Mouse (Mus musculus): ENCODE data around the gene Arhgef3. TPM values are rescaled to one million over a fixed set of nuclear protein-coding genes. Genes with fewer than 3 reads are reported as not detected.

Arhgef3 gene
- polyA plus RNA-seq, 1 experiment from 2014 or later = 26.6 TPM

DNA sequence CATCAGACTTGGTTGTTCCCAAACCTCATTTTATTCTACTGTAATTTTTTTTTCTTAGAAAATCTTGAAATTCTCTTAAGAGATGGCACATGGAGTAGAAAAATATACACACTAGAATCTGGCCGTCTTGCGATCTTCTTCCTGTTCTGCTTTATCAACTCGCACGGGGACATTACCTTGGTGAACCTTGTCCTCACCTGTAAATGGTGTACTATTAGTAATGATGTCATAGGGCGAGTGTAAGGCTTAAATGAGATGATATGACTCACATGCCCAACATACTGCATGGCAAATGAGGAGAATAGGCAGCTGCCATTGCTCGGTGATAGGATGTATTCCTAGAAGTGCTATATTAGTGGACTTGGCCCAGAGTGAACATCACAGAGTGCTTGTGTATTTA is 49.9 kb downstream of the Arhgef3 start:
- 93% methylated on average over 6 of the region's 6 CpGs for WGBS
- Histone ChIP-seq H3K27me3 (no peaks in the 10 kb centered on the region), H3K9me3 (no peaks in the 10 kb centered on the region), H3K4me1 (replicated peaks) (0 out of 2 replicates have a peak, but pooled peaks cover 6% of the 10 kb centered on the region), H3K4me2 (no peak overlapping the region), H3K27ac (no peak overlapping the region), H3K9ac (replicated peaks) (no peak overlapping the region), H3K36me3 (no peaks in the 10 kb centered on the region), H3K4me3 (replicated peaks) (no peak overlapping the region)
- no peak for ATAC-seq (ENCODE audit: insufficient number of reproducible peaks, insufficient read depth, low FRiP score, low TSS enrichment, low read depth)

DNA sequence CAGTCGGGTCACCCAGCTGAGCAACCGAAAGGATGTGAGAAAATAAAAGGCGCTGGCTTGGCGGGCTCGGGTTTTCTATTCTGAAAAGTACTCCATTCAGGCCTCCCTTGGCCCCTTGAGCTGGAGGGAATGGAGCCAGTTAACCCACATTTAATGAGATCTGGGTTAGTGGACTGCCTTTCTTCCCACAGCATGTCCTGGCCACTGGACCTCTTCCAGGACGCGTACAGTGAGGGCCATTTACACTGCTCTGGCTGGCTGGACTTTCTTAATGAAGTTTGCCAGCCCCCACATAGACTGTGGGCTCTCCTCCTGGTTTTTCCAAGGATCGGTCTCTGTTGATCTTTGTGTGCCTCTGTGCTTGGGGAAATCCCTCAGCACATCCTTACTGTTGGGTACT is 52.1 kb downstream of the Arhgef3 start:
- Histone ChIP-seq H3K9ac (replicated peaks) (no peak overlapping the region), H3K36me3 (no peaks in the 10 kb centered on the region), H3K27ac (peak overlapping the region; percentile 35; the same call in 1 of the 2 replicates), H3K9me3 (no peaks in the 10 kb centered on the region), H3K4me2 (no peak overlapping the region), H3K4me1 (replicated peaks) (peaks cover 14% of the 10 kb centered on the region), H3K4me3 (replicated peaks) (no peak overlapping the region), H3K27me3 (no peaks in the 10 kb centered on the region)
- WGBS = 63% methylated on average over 8 of the region's 8 CpGs
- no peak for ATAC-seq (ENCODE audit: insufficient number of reproducible peaks, insufficient read depth, low FRiP score, low TSS enrichment, low read depth)

DNA sequence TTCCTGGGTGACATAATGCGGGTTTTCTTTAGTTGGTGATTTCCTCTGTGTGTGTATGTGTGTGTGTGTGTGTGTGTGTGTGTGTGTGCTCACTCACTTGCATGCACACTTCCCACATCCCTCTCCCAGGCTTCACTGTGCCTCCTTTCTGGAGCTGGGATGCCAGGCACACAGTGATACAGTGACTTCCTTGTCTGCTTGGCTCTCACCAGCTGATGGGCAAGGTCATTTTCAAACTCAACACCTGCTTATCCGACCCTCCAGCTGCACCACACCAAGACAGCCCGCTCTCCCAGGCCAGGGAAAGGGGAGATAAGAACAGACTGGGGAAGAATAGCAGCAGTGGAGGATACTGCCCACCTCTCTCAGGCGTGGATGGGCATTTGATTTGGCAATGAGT is 52.5 kb downstream of the Arhgef3 start:
- WGBS = 86% methylated on average over 4 of the region's 4 CpGs
- no peaks in the 10 kb centered on the region for H3K36me3 ChIP-seq
- no peaks in the 10 kb centered on the region for H3K27me3 ChIP-seq
- no peak overlapping the region for H3K9ac ChIP-seq (replicated peaks)
- no peak overlapping the region for H3K4me2 ChIP-seq
- H3K4me3 ChIP-seq (replicated peaks) = no peak overlapping the region
- ATAC-seq (ENCODE audit: insufficient number of reproducible peaks, insufficient read depth, low FRiP score, low TSS enrichment, low read depth) = no peak
- no peaks in the 10 kb centered on the region for H3K9me3 ChIP-seq
- peaks cover 15% of the 10 kb centered on the region for H3K4me1 ChIP-seq (replicated peaks)
- H3K27ac ChIP-seq = no peak overlapping the region

DNA sequence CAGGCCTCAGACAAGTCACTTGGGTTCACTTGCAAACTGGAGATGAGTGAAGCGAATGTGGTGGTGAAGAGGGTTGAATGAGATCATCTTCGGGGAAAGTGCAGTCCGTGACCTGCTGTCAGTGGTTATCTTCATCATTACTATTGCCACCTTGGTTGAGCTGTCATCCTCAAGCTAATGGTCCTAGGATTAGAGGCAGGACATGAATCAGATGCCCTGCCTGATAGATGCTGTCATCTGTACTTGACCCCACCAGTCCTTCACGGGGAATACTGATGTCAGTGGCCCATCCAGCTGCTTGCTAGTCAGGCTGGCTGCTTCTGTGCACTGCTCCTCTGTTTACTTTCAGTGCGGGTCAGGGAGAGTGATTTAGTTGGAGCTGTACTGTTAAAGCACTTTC is 53.7 kb downstream of the Arhgef3 start:
- WGBS = 82% methylated on average over 5 of the region's 5 CpGs
- no peak for ATAC-seq (ENCODE audit: insufficient number of reproducible peaks, insufficient read depth, low FRiP score, low TSS enrichment, low read depth)
- no peak overlapping the region for H3K4me2 ChIP-seq
- H3K27ac ChIP-seq = no peak overlapping the region
- H3K4me1 ChIP-seq (replicated peaks) = peaks cover 15% of the 10 kb centered on the region
- H3K9me3 ChIP-seq = no peaks in the 10 kb centered on the region
- H3K9ac ChIP-seq (replicated peaks) = no peak overlapping the region
- no peak overlapping the region for H3K4me3 ChIP-seq (replicated peaks)
- no peaks in the 10 kb centered on the region for H3K36me3 ChIP-seq
- no peaks in the 10 kb centered on the region for H3K27me3 ChIP-seq

DNA sequence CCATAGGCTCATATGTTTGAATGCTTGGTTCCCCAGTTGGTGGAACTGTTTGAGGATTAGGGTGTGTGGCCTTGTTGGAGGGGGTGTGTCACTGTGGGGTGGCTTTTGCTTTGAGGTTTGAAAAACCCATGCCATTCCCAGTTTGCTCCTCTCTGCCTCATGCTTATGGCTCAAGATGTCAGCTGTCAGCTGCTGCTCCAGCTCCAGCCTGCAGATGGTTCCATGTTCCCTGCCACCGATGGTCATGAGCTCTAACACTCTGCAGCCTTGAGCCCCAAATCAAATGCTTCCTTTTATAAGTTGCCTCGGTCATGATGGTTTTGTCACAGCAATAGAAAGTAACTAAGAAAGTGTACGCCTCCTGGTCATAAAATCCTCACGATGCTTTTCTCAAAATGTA is 54.6 kb downstream of the Arhgef3 start:
- H3K4me3 ChIP-seq (replicated peaks) = no peak overlapping the region
- 86% methylated on average over 4 of the region's 4 CpGs for WGBS

DNA sequence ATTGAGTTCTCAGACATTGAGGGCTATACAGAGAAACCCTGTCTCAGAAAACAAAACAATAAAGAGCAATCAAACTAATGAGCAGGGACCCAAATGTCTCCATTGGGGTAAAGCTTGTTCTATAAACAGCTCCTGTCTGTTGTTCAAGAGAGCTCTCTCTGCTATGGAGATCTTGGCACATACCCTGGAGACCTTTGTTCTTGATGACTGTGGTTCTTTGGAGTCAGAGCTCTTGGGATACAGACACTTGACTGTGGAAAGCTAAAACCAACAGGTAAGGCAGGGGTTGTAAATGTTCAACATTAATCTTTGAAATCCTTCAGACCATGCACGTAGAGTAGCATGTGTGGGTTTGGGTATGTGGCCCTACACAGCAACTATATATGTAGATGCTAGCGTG is 55.7 kb downstream of the Arhgef3 start:
- Histone ChIP-seq H3K27ac (no peak overlapping the region), H3K4me1 (replicated peaks) (peaks cover 29% of the 10 kb centered on the region), H3K27me3 (no peaks in the 10 kb centered on the region), H3K9ac (replicated peaks) (no peak overlapping the region), H3K36me3 (no peaks in the 10 kb centered on the region), H3K9me3 (no peaks in the 10 kb centered on the region), H3K4me2 (no peak overlapping the region), H3K4me3 (replicated peaks) (no peak overlapping the region)
- ATAC-seq (ENCODE audit: insufficient number of reproducible peaks, insufficient read depth, low FRiP score, low TSS enrichment, low read depth) = no peak
- WGBS = 95% methylated on average over 2 of the region's 2 CpGs

More for the DNA sequence above, 54.6 kb downstream of the Arhgef3 start:
- H3K4me2 ChIP-seq = no peak overlapping the region
- no peak for ATAC-seq (ENCODE audit: insufficient number of reproducible peaks, insufficient read depth, low FRiP score, low TSS enrichment, low read depth)
- no peak overlapping the region for H3K9ac ChIP-seq (replicated peaks)
- no peak overlapping the region for H3K27ac ChIP-seq
- H3K4me1 ChIP-seq (replicated peaks) = peaks cover 18% of the 10 kb centered on the region
- no peaks in the 10 kb centered on the region for H3K36me3 ChIP-seq
- H3K9me3 ChIP-seq = no peaks in the 10 kb centered on the region
- no peaks in the 10 kb centered on the region for H3K27me3 ChIP-seq

DNA sequence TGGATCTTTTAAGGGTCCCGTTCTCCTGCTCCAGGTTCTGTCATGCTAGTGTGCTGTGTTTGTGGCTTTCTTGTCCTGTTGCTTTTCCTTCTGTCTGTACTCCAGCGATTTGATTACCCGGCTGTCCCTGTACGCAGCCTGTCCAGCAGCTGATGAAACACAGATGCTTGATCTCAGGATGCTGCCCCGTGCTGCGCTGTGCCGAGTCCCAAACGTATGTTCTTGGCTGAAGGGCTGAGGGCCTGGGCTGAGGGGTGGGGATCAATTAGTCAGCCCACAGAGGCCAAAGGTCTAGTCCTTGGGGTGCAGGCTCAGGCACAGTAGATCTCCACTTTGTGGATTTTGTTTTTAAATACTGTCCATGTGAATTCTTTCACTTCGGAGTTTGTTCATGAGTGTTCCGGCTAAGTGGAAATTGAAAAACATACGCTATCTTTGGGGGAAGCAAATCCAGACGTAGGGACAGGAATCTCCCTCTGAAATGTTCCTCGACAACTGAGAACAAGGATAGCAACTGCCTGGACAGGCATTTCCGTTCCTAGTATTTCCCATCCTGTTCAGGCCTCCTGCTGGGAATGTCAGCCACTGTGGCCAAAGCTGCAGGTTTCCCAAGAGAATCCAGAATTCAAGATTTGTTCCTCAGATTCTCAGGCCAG is 56.6 kb downstream of the Arhgef3 start:
- H3K9me3 ChIP-seq = no peaks in the 10 kb centered on the region
- no peak overlapping the region for H3K4me2 ChIP-seq
- no peaks in the 10 kb centered on the region for H3K36me3 ChIP-seq
- H3K27me3 ChIP-seq = no peaks in the 10 kb centered on the region
- peaks cover 30% of the 10 kb centered on the region for H3K4me1 ChIP-seq (replicated peaks)
- ATAC-seq (ENCODE audit: insufficient number of reproducible peaks, insufficient read depth, low FRiP score, low TSS enrichment, low read depth) = no peak
- H3K27ac ChIP-seq = peak overlapping the region; percentile 37; the same call in 1 of the 2 replicates
- H3K4me3 ChIP-seq (replicated peaks) = no peak overlapping the region
- no peak overlapping the region for H3K9ac ChIP-seq (replicated peaks)
- WGBS = 29% methylated on average over 14 of the region's 14 CpGs

DNA sequence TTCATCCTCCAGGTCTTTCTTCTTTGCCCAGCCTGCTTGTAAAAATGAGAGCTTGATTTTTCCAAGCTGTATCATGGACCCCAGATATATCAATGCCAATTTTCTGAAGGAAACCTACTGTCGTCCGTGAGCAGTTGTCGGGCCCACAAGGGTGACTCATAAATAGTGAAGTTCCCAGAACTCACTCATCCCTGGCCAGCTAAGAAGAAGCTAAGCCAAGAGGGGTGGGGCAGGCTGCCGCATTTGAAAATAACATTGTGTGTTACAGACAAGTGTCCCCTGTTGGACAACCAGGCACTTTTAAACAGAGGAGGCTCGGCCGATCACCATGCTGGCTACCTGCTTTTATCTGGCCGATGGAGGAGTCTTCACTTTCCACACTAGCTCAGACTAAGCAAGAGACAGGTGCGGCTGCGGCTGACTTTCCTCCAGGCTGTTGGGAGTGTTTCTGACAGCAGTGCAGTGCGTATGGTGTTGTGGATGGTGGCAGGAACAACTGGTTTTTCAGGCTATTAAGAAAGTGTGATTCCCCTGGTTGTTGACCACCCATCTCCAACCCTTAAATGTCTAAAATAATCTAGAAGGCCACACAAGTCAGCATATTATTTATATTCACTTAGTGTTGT is 58.6 kb downstream of the Arhgef3 start:
- Histone ChIP-seq H3K4me2 (no peak overlapping the region), H3K4me1 (replicated peaks) (peaks cover 25% of the 10 kb centered on the region), H3K9ac (replicated peaks) (no peak overlapping the region), H3K27me3 (no peaks in the 10 kb centered on the region), H3K36me3 (no peaks in the 10 kb centered on the region), H3K9me3 (no peaks in the 10 kb centered on the region), H3K4me3 (replicated peaks) (no peak overlapping the region), H3K27ac (no peak overlapping the region)
- ATAC-seq (ENCODE audit: insufficient number of reproducible peaks, insufficient read depth, low FRiP score, low TSS enrichment, low read depth) = no peak
- 81% methylated on average over 10 of the region's 10 CpGs for WGBS

DNA sequence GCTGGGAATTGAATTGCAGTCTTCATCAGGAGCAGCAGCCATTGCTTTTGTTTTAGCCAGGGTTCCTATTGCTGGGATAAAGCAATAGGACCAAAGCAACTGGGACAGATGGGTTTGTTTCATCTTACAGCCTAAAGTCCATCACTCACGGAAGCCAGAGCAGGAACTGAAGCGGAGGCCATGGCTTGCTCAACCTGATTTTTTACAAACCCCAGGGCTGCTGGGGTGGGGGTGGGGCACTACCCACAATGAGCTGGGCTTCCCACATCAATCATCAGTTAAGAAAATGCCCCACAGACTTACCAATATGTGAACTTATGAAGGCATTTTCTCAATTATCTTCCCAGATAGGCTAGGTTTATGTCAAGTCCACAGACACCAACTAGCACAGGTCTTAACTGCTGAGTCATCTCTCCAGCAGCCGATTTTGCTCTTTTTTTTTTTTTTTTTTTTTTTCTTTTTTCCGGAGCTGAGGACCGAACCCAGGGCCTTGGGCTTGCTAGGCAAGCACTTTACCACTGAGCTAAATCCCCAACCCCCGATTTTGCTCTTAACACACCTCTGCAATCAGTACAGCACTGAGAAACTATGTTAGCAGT is 59.6 kb downstream of the Arhgef3 start:
- Histone ChIP-seq H3K4me3 (replicated peaks) (no peak overlapping the region), H3K4me2 (no peak overlapping the region), H3K9me3 (no peaks in the 10 kb centered on the region), H3K27ac (no peak overlapping the region), H3K4me1 (replicated peaks) (peaks cover 25% of the 10 kb centered on the region), H3K27me3 (no peaks in the 10 kb centered on the region), H3K36me3 (no peaks in the 10 kb centered on the region), H3K9ac (replicated peaks) (no peak overlapping the region)
- 62% methylated on average over 6 of the region's 6 CpGs for WGBS
- no peak for ATAC-seq (ENCODE audit: insufficient number of reproducible peaks, insufficient read depth, low FRiP score, low TSS enrichment, low read depth)

DNA sequence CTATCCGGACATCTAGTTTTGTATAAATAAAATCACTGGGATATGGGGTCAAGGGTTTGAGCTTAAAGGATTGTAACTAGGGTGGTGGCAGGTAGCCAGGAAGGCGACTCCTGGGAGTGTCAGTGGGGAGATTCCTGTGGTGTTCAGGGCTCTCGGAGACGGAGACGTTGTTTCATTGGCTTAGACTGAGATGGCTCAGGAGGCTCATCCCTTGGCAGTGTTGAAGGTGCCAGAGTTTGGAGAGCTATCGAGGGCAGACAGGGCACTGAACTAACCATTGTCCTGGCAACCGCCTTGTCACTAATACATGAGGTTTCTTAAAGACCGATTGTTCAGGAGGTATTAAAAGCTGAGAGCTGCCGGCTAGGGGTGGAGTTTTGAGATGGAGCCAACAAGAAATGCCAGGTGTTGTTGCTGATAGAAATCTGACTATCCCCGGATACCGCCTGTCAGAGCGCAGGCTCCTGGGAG is 60.2 kb downstream of the Arhgef3 start:
- no peak for ATAC-seq (ENCODE audit: insufficient number of reproducible peaks, insufficient read depth, low FRiP score, low TSS enrichment, low read depth)
- 71% methylated on average over 12 of the region's 12 CpGs for WGBS
- Histone ChIP-seq H3K27me3 (no peaks in the 10 kb centered on the region), H3K36me3 (no peaks in the 10 kb centered on the region), H3K9me3 (no peaks in the 10 kb centered on the region), H3K9ac (replicated peaks) (no peak overlapping the region), H3K4me2 (no peak overlapping the region), H3K4me3 (replicated peaks) (no peak overlapping the region), H3K4me1 (replicated peaks) (peaks cover 25% of the 10 kb centered on the region), H3K27ac (no peak overlapping the region)

DNA sequence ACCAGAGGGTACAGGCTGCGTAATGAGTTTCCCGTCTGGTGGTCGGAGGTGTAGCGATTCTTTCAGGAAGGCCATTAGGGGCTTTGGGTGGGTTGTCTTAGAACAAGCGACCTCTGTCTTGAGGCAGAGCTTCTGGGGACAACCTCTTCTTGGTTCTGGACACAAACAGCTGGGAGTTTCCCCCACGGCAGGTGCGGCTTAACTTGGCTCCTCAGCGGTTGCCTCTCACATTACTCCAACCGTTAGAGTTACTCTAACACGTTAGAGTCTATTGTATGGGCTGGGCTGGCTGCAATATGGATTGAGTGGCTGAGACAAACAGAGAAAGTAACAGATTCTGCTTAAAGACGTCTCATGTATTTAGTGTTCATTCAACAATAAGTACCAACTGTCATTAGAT is 60.6 kb downstream of the Arhgef3 start:
- H3K27me3 ChIP-seq = no peaks in the 10 kb centered on the region
- H3K9ac ChIP-seq (replicated peaks) = no peak overlapping the region
- H3K4me2 ChIP-seq = no peak overlapping the region
- no peaks in the 10 kb centered on the region for H3K36me3 ChIP-seq
- H3K9me3 ChIP-seq = no peaks in the 10 kb centered on the region
- ATAC-seq (ENCODE audit: insufficient number of reproducible peaks, insufficient read depth, low FRiP score, low TSS enrichment, low read depth) = no peak
- H3K4me1 ChIP-seq (replicated peaks) = peaks cover 25% of the 10 kb centered on the region
- no peak overlapping the region for H3K27ac ChIP-seq
- WGBS = 67% methylated on average over 11 of the region's 11 CpGs
- H3K4me3 ChIP-seq (replicated peaks) = no peak overlapping the region

Measured in limb, embryonic 12.5 days (tissue).